Mouse (Mus musculus) urinary bladder, postnatal 10 days (tissue): ENCODE results near the gene Sec24a.
"Not testable (repeated sequence)": the region's sequence is repeated elsewhere in the genome, so short reads cannot be mapped to it uniquely, and the experiment has no call there.

Source experiments
- DNase-seq: peaks from one replicate; pipeline ENCODE4 v3.0.0; 2022; ENCODE audit warnings: low spot score

Sec24a gene

DNA sequence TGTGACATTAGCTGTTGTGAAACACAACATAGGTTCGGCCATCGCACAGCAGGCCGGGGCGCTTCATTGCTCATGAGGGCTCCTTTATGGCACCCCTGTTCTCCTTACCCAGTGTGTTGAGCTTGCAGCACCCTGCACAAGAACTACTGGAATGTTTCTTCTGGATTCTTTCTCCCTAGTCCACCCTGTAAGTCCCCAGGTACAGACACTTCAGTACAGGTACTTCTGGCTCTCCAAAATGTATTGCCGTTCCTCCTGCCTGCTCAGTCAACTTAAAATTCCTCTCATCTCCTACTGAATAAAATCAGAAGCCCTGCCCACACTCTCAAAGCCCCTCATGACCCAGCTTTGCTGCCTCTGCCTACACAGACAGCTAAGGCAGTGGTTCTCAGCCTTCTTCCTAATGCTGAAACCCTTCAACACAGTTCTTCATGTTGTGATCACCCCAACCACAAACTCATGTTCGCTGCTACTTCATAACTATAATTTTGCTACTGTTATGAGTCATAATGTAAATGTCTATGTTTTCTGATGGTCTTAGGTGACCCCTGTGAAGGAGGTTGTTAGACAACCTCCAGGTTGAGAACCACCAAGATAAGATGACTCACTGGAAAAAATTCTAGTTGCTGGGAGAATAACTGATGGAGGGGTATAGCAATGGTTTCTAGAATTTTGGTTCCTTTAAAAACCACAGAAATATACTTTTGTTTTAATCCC, 3.3 kb downstream of the Sec24a start:
- no peak for DNase-seq

- no peak for DNase-seq
Observed at GRCm38 (mm10) chr11:51759251-51759650, 4.2 kb downstream of the Sec24a start.

DNA sequence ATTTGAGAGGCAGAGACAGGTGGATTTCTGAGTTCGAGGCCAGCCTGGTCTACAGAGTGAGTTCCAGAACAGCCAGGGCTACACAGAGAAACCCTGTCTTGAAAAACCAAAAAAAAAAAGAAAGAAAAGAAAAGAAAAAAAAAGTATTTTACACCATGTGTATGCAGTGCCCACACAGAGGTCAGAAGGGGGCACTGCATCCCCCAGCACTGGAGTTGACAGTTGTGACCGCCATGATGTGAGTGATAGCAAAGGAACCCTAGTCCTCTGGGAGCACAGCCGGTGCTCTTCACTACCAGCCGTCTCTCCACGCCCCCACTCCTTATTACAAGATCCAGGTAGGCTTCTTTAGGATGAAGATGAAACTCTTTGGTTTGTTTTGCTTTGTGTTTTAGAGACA, 5.2 kb downstream of the Sec24a start:
- DNase-seq = not testable (repeated sequence)

DNA sequence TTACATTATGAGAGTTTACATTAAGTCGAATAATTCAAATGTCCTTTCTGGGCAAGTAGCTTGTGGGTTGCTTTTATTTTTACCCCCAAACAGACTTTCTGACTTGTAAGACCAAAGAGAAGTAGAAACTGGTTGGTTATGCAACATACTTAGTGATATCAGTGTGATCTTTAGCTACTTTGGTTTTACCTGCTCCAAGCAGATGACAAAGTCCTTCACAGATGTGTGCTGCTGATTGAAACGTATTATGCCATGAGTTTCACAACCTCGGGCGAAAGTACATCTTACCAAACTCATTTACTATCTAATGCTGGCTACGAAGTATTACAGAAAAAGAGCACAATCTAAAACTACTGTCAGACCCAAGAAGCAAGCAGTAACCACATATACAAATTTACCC, 5.8 kb downstream of the Sec24a start:
- no peak for DNase-seq

DNA sequence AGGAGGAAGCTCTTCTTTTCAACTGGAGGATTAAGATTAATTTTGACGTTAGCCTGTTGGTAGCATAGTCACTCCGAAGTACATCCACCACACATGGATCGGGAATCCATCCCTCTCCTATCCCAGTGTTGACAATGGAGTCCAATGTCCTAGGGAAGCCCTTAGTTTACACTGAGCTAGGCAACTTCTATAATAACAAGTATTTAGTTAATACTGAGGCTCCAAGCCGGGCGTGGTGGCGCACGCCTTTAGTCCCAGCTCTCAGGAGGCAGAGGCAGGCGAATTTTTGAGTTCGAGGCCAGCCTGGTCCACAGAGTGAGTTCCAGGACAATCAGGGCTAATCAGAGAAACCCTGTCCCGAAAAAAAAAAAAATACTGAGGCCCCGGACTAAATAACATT, 6.4 kb downstream of the Sec24a start:
- DNase-seq = no peak

DNA sequence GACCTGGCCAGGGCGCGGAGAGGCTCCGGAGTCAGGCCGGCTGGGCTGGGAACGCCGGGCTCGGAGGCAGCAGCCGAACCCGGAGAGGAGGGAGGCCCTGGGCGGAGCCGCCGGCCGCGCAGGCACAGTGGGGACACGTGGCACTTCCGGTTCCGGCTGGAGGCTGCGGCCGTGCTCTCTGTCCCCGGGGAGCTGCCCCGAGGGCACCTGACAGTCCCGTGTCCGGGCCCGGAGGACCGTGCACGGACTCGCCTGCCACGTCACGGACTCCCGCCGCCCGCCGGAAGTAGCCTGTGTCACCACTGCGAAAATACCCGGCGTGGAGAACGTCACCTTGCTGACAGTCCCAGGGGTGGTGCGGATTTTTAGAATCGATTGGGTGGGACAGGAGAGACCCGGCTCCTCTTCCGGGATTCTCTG, 7.1 kb downstream of the Sec24a start:
- peak; percentile 67 for DNase-seq

DNA sequence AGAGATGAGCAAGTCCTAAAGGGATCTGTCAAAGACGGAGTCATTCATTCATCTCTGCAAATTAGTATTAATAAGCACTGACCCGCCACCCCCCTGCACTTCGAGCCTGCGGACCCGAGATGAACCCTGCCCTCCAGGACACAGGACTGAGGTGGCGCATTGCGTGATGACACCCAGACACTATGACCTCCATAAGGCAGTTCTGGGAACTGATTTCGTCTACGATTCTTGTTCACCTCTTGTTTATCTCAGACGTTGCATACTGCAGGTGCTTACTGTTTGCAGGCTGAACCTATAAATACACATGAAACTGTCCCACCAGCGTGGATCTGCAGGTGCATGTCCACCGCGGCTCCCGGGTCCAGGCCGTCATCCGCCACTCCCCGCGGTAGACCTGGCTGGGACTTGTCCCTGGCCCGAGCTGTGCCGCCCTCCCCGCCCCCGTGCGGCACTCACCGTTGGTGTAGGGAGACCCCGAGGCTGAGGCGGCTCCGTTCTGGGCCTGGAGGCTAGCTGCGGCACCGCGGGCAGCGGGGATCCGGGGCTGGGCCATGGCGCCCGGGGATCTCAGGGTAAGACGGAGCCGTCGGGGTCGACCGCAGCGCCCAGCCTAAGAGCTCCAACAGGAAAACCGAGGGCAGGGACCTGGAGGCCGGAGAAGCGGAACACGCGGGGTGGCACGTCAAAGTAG, 7.7 kb downstream of the Sec24a start:
- no peak for DNase-seq

- not testable (repeated sequence) for DNase-seq
Observed at GRCm38 (mm10) chr11:51751623-51752225, 11.7 kb downstream of the Sec24a start.

DNA sequence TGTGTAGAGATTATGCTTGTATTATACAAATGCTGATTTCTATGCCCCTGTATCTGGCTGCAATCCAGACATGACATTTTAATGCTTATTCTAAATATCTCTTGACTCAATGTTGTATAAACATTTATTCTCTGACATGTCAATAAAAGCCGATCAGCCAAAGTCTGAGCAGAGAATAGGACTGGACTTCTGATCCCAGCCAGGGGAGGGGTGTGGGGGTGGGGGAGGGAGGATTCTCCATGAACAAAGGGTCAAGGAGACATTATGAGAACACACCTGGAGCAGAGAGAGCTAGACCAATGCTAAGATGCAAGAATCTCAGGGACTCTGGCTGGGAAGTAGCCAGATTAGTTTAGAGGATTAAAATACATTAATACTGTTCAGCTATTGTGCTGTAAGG, 17.3 kb downstream of the Sec24a start:
- DNase-seq = no peak

DNA sequence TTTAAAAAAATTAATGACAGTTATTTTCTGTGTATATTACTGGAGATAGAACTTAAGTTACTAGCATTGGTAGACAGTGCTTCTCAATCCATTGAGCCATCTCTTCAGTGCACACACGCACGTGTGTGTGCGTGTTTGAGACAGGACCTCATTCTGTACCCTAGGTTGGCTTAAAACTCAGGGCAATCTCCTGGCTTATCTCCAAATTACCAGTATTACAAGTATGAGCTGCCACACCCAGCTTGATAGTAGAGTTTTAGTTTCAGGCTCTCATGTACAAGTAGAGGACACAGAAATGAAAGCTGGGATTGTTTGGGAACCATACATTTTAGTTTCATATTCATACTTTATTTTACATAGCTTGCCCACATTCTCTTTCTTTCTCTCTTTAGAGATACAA, 22.7 kb downstream of the Sec24a start:
- DNase-seq = no peak

DNA sequence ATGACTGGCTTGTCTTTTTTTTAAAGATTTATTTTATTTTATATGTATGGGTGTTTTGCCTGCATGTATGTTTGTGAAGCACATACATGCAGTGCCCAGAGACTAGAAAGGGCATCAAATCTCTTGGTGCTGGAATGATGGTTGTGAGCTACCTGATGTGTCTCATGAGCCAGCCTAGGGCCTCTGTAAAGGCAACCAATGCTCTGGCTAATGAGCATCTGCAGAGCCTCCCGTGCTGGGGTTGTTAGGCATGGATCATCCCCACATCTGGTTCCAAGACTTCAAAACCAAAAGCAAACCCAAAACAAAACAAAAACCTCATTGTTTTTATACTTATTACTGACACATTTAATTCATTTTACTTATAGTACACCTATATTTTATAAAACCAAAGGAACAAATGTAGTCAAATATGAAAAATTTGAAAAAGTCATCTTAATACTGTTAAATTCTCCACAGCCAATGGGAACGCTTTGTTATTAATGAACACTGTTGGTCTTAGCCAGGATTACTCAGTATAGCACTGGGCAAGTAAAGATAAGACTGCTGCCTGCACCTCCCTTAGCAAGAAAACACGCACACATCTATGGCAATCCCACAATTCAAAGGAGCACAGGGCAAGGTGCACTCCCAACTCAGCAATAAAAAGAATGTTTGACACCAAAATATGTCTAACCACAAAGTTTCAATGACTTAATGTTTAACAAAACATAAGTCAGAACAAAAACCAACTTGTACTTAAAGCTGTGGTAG, 24.6 kb downstream of the Sec24a start:
- DNase-seq = no peak

DNA sequence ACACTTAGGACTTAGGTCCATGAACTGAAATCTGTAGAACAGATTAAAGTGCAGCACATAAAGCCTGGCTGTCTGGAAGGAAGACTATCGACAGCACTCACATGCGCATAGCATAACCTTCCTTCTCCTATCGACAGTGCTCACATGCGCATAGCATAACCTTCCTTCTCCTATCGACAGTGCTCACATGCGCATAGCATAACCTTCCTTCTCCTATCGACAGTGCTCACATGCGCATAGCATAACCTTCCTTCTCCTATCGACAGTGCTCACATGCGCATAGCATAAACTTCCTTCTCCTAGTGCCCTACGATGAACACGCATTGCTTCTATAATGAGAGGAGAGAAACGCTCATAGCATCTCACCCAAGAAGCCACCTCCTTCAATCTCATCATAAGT, 29.2 kb downstream of the Sec24a start:
- not testable (repeated sequence) for DNase-seq

DNA sequence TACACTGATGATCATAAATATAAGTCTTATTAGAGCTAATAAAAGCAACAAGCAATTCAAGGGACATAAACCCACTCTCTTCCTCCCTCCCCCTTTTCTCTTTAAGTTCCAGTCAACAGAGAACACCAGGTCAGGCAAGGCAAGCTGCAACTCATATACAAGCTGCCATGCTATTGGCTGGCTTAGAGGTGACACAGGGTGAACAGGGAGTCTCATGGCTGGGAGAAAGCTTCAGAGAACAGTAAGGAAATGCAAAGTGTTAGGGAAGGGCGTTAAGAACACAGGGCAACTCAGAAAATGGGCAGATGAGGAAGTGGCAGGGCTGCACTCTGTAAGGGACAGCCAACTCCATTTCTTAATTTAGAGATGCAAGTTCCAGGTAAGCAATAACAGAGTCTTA, 30.6 kb downstream of the Sec24a start:
- no peak for DNase-seq

- DNase-seq = no peak
Observed at GRCm38 (mm10) chr11:51721066-51721465, 42.4 kb downstream of the Sec24a start.

- no peak for DNase-seq
Observed at GRCm38 (mm10) chr11:51707080-51707479, 56.4 kb downstream of the Sec24a start.

DNA sequence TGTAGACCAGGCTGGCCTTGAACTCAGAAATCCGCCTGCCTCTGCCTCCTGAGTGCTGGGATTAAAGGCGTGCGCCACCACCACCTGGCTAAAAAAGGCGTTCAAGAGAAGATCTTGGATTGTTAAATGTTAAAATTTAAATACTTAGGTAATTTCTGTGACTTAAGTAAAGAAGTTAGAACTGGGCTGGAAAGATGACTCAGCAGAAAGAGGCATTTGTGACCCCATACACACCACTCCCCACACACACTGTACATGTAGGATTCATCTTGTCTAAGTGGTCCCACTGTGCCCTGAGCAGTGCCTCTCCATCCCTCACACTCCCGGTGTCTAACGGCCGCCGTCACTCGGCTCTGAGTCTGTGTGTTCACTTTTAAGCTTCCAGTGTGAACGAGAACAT, 57.0 kb downstream of the Sec24a start:
- DNase-seq = no peak

DNA sequence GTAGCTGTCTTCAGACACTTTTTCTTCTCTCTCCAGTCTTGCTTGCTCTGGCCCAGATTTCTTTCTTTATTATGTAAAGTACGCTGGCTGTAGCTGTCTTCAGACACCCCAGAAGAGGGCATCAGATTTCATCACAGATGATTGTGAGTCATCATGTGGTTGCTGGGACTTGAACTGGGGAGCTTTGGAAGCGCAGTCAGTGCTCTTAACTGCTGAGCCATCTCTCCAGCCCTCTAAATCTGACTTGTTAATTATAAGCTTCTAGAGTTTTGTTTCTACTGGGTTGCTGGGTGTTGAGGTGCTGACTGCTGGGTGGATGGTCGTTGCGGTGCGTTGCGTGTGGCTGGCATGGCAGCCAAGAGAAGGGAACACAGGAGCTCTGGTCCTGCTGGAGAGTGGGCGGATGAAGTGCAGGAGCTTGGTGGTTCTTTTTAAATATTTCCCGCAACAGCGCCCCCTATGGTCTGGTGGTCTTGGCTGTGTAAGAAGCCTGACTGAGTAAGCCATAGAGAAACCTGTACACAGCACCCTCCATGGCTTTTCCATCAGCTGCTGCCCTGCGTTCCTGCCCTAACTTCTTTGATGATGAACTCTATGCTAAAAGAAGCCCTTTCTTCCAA, 59.9 kb downstream of the Sec24a start:
- DNase-seq = no peak

DNA sequence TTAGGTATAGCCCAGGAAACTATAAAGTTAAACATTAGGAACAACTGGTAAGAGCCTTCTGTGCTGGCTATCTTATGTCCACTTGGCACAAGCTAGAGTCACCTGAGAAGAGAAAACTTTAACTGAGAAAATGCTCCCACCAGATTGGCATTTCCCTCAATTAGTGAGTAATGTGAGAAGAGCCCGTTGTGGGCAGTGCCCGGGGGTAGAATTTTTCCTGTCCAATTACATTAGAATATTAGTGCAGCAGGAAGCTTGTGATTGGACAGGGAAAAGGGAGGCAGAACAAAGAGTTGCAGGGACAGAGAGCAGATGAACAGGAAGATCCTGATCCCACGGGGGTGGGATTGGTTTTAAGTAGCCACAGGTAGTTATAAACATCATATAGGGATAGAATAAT, 60.6 kb downstream of the Sec24a start:
- DNase-seq = no peak

GRCm38 (mm10) chr11:51694984-51695383, 68.5 kb downstream of the Sec24a start:
- DNase-seq = no peak

- DNase-seq = not testable (repeated sequence)
Observed at GRCm38 (mm10) chr11:51690597-51690996, 72.8 kb downstream of the Sec24a start.

- DNase-seq = no peak
Observed at GRCm38 (mm10) chr11:51689343-51689742, 74.1 kb downstream of the Sec24a start.
